Mouse (Mus musculus) G1E (cell line): ENCODE results near the gene Psma6.
"Not testable (repeated sequence)": the region's sequence is repeated elsewhere in the genome, so short reads cannot be mapped to it uniquely, and the experiment has no call there.

ENCODE experiments used
- CTCF ChIP-seq: IDR thresholded peaks from 2 replicates; pipeline ENCODE4 v1.5.1; 2012; ENCODE audit warnings: low read depth, low read length, inconsistent platforms, mixed read lengths
- GATA1 ChIP-seq: IDR thresholded peaks from 2 replicates; pipeline ENCODE4 v1.6.1; 2012; ENCODE audit warnings: borderline replicate concordance, low read length, inconsistent platforms, mixed read lengths
- TAL1 ChIP-seq: conservative IDR thresholded peaks from 2 replicates; pipeline ENCODE4 v1.6.1; 2012; ENCODE audit warnings: low read depth, low read length, inconsistent platforms, mixed read lengths

DNA sequence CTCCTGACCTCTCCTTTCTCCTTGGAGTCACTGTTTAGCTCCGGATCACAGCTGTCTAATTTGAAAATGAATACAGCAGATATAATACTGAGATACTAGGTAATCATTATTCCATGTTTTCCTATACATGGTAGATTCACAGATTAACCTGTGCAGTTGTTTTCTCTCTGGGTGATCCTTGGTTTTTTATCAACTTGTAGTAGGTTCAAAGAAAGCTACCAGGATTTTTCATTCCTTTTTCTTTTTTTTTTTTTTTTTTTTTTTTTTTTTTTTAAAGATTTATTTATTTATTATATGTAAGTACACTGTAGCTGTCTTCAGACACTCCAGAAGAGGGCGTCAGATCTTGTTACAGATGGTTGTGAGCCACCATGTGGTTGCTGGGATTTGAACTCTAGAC is 45.5 kb upstream of the Psma6 start:
- not testable (repeated sequence) for TF ChIP-seq CTCF, GATA1, TAL1
